Mouse (Mus musculus) midbrain, postnatal 0 days (tissue): ENCODE data around the gene Cmas. TPM values are rescaled to one million over a fixed set of nuclear protein-coding genes. Genes with fewer than 3 reads are reported as not detected.

Experiments used
- ATAC-seq: fragments of 200-750 bp; cut with Nextera tagmentation; 2 replicates; pipeline ENCODE4 v1.8.0; 2017; ENCODE audit warnings: moderate number of reproducible peaks, mild to moderate bottlenecking, moderate TSS enrichment, moderate library complexity; ENCODE audit not compliant: low FRiP score
- DNase-seq: peaks from one replicate; pipeline ENCODE4 v3.0.0-alpha.2; 2015; ENCODE audit warnings: low spot score
- H3K27ac ChIP-seq: fragments of 300-500 bp; sonication (generic); 2 replicates; pipeline ENCODE4 v1.5.1; 2014; ENCODE audit warnings: low read depth, mild to moderate bottlenecking, low read length, mixed read lengths
- H3K27me3 ChIP-seq: fragments of 300-500 bp; sonication (generic); 2 replicates; pipeline ENCODE4 v1.6.1; 2014; ENCODE audit warnings: low read length, control low read depth, mixed read lengths; ENCODE audit not compliant: insufficient read depth
- H3K36me3 ChIP-seq: fragments of 300-500 bp; sonication (generic); 2 replicates; pipeline ENCODE4 v1.6.1; 2014; ENCODE audit warnings: low read length, control low read depth, mixed read lengths; ENCODE audit not compliant: insufficient read depth
- H3K4me1 ChIP-seq: fragments of 300-500 bp; sonication (generic); 2 replicates; pipeline ENCODE4 v1.6.1; 2014; ENCODE audit warnings: mild to moderate bottlenecking, control low read depth, antibody characterized with exemption, low read length, mixed read lengths; ENCODE audit not compliant: insufficient read depth
- H3K4me2 ChIP-seq: fragments of 300-500 bp; sonication (generic); 2 replicates; pipeline ENCODE4 v1.6.1; 2014; ENCODE audit warnings: low read depth, mild to moderate bottlenecking, low read length, mixed read lengths; ENCODE audit not compliant: poor library complexity, severe bottlenecking
- H3K4me3 ChIP-seq: fragments of 300-500 bp; sonication (generic); 2 replicates; pipeline ENCODE4 v1.5.1; 2014; ENCODE audit warnings: low read depth, mild to moderate bottlenecking, low read length, moderate library complexity
- H3K9ac ChIP-seq: fragments of 300-500 bp; sonication (generic); replicated peaks from 2 replicates; pipeline ENCODE4 v1.6.1; 2014; ENCODE audit warnings: mild to moderate bottlenecking, low read length, moderate library complexity, mixed read lengths; ENCODE audit not compliant: poor library complexity, severe bottlenecking
- H3K9me3 ChIP-seq: fragments of 300-500 bp; sonication (generic); 2 replicates; pipeline ENCODE4 v1.6.1; 2016; ENCODE audit warnings: low read length, control low read depth
- CTCF ChIP-seq: IDR thresholded peaks from 2 replicates; pipeline ENCODE4 v1.5.1; 2016; ENCODE audit warnings: antibody characterized with exemption, mild to moderate bottlenecking
- WGBS: fragments of 180-500 bp; shearing (Covaris S2); extraction: QIAGEN DNeasy Blood & Tissue Kit; methylation state at CpG from one replicate; pipeline ENCODE4 v1.1.7; 2014; 5-methylcytosine and 5-hydroxymethylcytosine counted together
- polyA plus RNA-seq: library from polyadenylated mRNA; unstranded; fragments of >200 nt; fragmentation: Nextera tagmentation; extraction: Ambion mirVana; gene quantifications from 2 replicates; pipeline ENCODE4 v1.2.1, GENCODE M21; 2015
- total RNA-seq: library from RNA; depleted of rRNA; stranded (reverse); fragments of >200 nt; gene quantifications from 2 replicates; pipeline ENCODE4 v1.2.3, GENCODE M21; 2014

Gene Cmas
- total and polyA plus RNA-seq, 2 experiments from 2014 or later, result 105 to 220 TPM

DNA sequence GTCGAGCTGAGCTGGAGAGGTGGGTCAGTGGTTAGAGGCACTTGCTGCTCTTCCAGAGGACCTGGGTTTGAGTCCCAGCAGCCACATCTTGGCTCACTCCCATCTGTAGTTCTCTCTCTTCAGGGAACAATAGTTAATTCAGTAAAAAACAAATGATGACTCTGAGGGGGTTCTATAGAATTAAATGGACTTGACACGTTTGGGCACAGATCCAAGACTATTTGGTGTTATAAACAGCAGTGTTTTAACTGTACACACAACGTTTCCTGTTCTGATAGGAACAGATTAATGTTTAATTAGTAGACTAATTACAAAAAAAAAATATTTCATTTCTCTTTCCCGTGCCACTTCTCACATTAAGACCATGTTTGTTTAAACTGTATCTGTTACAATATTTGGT, 39.3 kb upstream of the Cmas start:
- TF ChIP-seq CTCF, result no peak
- Histone ChIP-seq H3K9ac (no peak overlapping the region), H3K9me3 (no peaks in the 10 kb centered on the region), H3K4me3 (no peak overlapping the region), H3K4me2 (no peak overlapping the region), H3K27ac (no peak overlapping the region), H3K27me3 (no peaks in the 10 kb centered on the region), H3K36me3 (no peaks in the 10 kb centered on the region), H3K4me1 (no peaks in the 10 kb centered on the region)
- 73% methylated on average over 4 of the region's 4 CpGs for WGBS
- no peak for ATAC-seq
- no peak for DNase-seq

DNA sequence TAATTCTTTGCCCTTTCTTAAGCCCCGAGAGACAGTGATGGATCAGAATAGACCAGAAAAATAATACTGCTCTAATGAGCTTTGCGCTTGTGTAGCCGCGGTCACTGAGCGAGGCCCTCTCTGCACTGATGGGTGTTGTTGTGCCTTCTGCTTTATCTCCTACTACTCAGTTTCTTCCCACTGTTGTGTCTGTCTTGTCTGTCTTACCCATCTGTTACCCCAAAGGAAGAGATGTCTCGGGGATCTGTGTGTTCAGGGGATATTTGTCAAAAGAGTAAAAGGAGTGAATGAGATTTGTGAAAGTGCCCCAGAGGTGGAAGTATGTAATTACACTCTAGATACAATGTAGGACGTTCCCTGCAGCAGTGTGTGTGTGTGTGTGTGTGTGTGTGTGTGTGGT, 38.3 kb upstream of the Cmas start:
- TF ChIP-seq CTCF, result peak; percentile 35
- Histone ChIP-seq H3K4me1 (no peaks in the 10 kb centered on the region), H3K9me3 (no peaks in the 10 kb centered on the region; the same call in 1 of the 2 replicates), H3K27ac (no peak overlapping the region), H3K9ac (no peak overlapping the region), H3K36me3 (no peaks in the 10 kb centered on the region), H3K27me3 (no peaks in the 10 kb centered on the region), H3K4me3 (no peak overlapping the region), H3K4me2 (no peak overlapping the region)
- DNase-seq (no peak), ATAC-seq (no peak)
- 69% methylated on average over 7 of the region's 7 CpGs for WGBS

DNA sequence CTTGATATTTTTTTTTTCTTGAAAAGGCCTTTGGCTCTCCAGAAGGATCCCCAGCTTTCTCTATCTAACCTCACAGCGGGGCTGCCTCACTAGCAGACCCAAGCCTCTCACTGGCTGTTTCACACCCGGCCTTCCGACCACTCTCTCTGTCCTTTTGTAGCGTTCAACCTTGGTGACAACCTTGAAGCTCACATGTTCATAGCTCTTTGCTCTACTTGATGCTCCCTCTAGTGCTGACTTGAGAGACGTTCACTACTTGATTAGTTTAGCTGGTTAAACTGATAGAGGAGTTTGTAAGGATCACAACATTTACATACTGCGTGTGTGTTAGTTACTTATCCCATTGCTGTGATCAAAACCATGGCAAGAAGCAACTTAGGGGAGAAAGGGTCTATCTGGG, 35.8 kb upstream of the Cmas start:
- whole genome bisulfite sequencing, result 71% methylated on average over 6 of the region's 6 CpGs
- peak; percentile 37 for TF ChIP-seq CTCF
- no peak for ATAC-seq
- no peak for DNase-seq
- Histone ChIP-seq H3K4me2 (no peak overlapping the region), H3K27me3 (no peaks in the 10 kb centered on the region), H3K9ac (no peak overlapping the region), H3K4me3 (no peak overlapping the region), H3K27ac (no peak overlapping the region), H3K36me3 (no peaks in the 10 kb centered on the region), H3K9me3 (no peaks in the 10 kb centered on the region; the same call in 1 of the 2 replicates), H3K4me1 (no peaks in the 10 kb centered on the region)

DNA sequence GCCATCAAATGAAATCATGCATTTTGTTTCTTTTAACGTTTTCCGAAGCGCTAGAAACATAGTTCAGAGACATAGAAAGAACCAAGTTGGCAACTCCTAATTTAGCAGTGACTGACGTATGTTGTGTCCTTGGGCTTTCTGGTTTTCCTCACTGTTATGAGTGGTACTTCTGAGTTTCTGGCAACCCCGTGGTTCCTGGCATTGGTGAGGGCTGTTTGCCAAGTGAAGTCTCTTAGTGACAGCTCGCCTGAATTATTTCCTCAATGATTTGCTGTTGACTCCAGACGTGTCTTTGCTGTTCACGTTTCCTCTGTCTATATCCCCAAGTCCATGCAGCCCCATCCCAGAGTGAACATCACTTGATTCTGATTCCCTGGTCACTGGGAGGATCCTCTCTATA, 34.8 kb upstream of the Cmas start:
- Histone ChIP-seq H3K4me3 (no peak overlapping the region), H3K4me2 (no peak overlapping the region), H3K27me3 (no peaks in the 10 kb centered on the region), H3K4me1 (no peaks in the 10 kb centered on the region), H3K9ac (no peak overlapping the region), H3K9me3 (no peaks in the 10 kb centered on the region; the same call in 1 of the 2 replicates), H3K36me3 (no peaks in the 10 kb centered on the region), H3K27ac (no peak overlapping the region)
- ATAC-seq (no peak), DNase-seq (no peak)
- no peak for TF ChIP-seq CTCF
- WGBS, result 87% methylated on average over 8 of the region's 8 CpGs

DNA sequence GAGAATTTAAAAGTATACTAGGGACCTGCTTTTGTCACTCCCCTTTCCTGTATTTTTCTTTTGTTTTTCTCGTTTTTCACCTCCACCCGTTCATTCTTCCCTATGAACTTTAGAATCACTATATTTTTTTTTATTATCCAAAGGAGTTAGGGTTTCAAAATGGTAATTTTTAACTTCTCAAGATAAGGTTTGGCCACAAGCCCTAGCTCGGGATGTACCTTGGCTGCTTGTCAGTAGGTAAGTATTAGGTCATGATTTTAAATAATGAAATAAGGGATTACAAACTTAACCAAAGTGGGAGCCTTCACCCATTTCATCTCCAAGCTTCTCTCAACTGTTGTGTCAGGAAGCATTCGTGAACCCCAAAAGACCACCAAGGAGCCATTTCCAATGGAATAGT, 30.5 kb upstream of the Cmas start:
- Histone ChIP-seq H3K4me1 (no peaks in the 10 kb centered on the region), H3K9ac (no peak overlapping the region), H3K4me2 (no peak overlapping the region), H3K4me3 (no peak overlapping the region), H3K9me3 (no peaks in the 10 kb centered on the region; the same call in 1 of the 2 replicates), H3K36me3 (no peaks in the 10 kb centered on the region), H3K27ac (no peak overlapping the region), H3K27me3 (no peaks in the 10 kb centered on the region)
- WGBS, result 93% methylated on average over 4 of the region's 4 CpGs
- DNase-seq (no peak), ATAC-seq (no peak)
- no peak for TF ChIP-seq CTCF

DNA sequence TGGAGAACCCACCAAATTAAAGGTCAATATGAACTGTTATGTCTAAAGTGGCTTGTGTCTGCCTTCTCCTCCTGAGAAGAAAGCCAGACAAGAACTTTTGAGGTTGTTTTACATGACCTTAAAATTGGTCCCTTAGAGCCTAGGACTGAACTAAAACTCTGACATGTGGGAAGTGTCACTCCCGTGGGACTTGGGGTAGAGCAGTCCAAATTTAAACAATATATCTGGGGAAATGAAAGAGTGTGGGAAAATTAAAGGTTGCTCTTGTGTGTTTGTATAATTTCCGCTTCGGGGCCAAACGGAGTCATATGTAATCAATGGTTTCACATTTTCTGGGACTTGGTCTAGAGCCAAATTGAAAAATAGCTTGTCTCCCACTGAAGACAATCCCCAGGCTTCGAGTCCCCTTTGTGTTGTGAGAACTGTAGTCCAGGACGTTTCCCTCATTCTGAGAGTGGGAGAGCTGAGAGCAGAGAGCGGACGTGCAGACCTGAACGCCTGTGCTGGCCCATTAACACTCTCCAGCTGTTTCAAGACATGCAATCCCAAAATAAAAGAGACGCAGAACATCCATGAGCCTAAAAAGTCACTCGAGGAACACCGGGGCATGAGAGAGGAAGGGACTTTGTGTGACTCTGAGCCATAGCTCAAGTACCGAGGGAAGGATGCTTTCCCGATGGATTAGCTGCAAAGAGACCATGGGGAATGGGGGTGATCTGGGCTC, 23.8 kb upstream of the Cmas start:
- no peak overlapping the region for H3K27ac ChIP-seq
- H3K9me3 ChIP-seq, result no peaks in the 10 kb centered on the region
- H3K9ac ChIP-seq, result no peak overlapping the region
- ATAC-seq, result no peak
- no peaks in the 10 kb centered on the region for H3K27me3 ChIP-seq
- no peak for DNase-seq
- H3K4me3 ChIP-seq, result no peak overlapping the region
- TF ChIP-seq CTCF, result no peak
- H3K4me2 ChIP-seq, result no peak overlapping the region
- no peaks in the 10 kb centered on the region for H3K4me1 ChIP-seq
- 67% methylated on average over 14 of the region's 14 CpGs for WGBS
- no peaks in the 10 kb centered on the region for H3K36me3 ChIP-seq
